Mouse (Mus musculus): ENCODE data around the gene Grid2. TPM values are rescaled to one million over a fixed set of nuclear protein-coding genes. Genes with fewer than 3 reads are reported as not detected.

The Grid2 gene
- polyA plus RNA-seq, 1 experiment from 2014 or later: 13.4 TPM

DNA sequence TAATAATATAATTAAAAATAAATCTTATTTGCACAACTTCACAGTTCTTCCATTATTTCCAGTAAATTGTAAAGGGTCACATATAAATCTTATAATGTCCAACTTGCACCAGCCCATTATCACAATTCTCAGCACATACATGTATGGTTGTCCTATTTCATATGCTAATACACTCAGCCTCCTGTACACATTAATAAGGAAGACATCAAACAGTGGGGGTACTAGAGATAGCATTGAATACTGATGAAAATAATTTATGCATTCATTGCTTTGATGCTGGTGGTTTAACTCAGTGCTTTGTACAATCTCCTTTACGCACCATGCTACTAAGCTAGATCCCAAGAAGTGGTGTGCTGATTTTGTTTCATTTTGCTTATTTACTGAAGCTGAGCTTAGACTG is 446.0 kb downstream of the Grid2 start:
- Histone ChIP-seq H3K36me3 (no peaks in the 10 kb centered on the region), H3K27ac (no peak overlapping the region), H3K4me3 (no peak overlapping the region), H3K9ac (no peak overlapping the region), H3K4me1 (replicated peaks) (no peaks in the 10 kb centered on the region), H3K4me2 (no peak overlapping the region), H3K27me3 (no peaks in the 10 kb centered on the region), H3K9me3 (no peaks in the 10 kb centered on the region)
- 67% methylated on average over 1 of the region's 1 CpGs for WGBS
- no peak for ATAC-seq (ENCODE audit: low FRiP score)

DNA sequence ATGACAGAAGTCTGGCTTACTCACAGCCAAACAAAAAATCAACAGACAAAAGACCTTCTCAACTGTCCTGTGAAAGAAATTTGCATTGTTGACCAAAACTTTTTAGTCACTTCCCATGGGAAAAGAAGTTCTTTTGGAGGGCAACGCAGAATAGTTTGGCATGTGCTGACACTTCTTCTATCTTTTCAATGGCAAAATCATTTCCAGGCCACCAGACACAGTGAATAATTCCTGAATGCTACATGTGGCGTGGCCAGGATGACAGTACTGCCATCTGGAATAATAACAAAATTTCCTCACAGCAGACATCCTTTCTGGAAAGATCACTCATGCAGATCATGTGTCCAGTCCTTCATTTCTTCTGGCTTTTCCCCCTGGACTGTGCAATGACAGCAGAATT is 478.1 kb downstream of the Grid2 start:
- no peak for ATAC-seq (ENCODE audit: low FRiP score)
- WGBS: 19% methylated on average over 2 of the region's 2 CpGs
- Histone ChIP-seq H3K9me3 (no peaks in the 10 kb centered on the region), H3K4me3 (no peak overlapping the region), H3K4me1 (replicated peaks) (peaks cover 4% of the 10 kb centered on the region; the same call in 1 of the 2 replicates), H3K27ac (no peak overlapping the region), H3K4me2 (no peak overlapping the region), H3K27me3 (no peaks in the 10 kb centered on the region), H3K36me3 (no peaks in the 10 kb centered on the region), H3K9ac (no peak overlapping the region)

DNA sequence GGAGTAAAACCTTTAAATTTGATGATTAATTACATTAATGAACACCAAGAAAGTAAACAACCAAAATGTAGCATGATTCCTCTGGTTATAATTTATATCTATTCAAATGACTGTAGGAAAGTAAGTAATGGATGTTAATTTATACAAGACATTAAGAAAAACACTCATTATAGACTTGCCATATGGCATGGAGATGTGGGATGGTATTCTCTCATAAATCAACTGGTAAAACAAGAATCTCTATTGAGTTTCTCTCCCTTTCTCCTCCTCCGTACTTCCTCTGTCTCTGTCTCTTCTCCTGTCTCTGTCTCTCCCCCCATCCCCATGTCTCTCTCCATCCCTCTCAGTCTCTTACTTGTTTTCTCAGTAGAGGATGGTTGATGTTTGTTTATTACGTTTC is 506.9 kb downstream of the Grid2 start:
- H3K4me2 ChIP-seq: no peak overlapping the region
- ATAC-seq (ENCODE audit: low FRiP score): no peak
- H3K27me3 ChIP-seq: no peaks in the 10 kb centered on the region
- H3K4me3 ChIP-seq: no peak overlapping the region
- WGBS: 78% methylated on average over 2 of the region's 2 CpGs
- 0 out of 2 replicates have a peak, but pooled peaks cover 7% of the 10 kb centered on the region for H3K9me3 ChIP-seq
- H3K27ac ChIP-seq: no peak overlapping the region
- H3K36me3 ChIP-seq: no peaks in the 10 kb centered on the region
- no peaks in the 10 kb centered on the region for H3K4me1 ChIP-seq (replicated peaks)
- no peak overlapping the region for H3K9ac ChIP-seq

DNA sequence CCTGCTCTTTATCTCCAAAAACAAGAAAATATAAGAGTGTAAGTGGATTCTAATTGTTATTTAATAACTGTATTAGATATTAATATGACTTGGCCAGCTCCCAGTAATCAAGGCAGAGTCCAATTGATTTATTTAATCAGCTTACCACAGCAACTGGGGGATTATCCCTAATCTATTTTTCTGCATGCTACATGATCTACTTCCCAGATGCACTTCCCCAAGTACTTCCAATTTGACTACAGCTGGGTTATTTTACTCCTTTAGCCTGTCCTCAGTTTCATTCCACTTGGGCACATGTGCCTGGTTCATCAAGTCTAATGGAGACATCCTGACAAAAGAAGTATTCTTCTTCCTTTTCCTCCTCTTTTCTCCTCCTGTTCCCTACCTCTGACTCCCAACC is 539.0 kb downstream of the Grid2 start:
- Histone ChIP-seq H3K27ac (no peak overlapping the region), H3K9me3 (no peaks in the 10 kb centered on the region), H3K4me3 (no peak overlapping the region), H3K9ac (no peak overlapping the region), H3K27me3 (no peaks in the 10 kb centered on the region), H3K4me1 (replicated peaks) (no peaks in the 10 kb centered on the region), H3K4me2 (no peak overlapping the region), H3K36me3 (no peaks in the 10 kb centered on the region)
- ATAC-seq (ENCODE audit: low FRiP score): no peak

DNA sequence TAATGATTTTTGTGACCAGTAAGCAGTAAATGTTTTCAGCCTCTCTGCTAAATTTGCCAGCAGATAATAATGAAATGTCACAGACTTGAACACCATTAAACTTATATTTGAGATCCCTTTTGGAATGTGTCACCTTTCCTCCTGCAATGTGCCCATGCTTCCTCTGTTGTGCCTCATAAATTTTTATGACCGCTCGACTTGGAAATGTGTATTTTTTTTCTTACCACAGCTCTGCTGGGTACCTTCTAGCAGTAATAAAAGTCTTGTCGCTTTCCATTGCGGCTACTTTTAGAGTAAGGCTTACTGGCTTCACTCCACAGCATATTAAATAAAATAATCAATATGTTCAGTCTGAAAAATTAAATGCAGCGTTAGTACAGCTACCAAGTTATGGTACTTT is 564.6 kb downstream of the Grid2 start:
- no peak overlapping the region for H3K4me2 ChIP-seq
- WGBS: 69% methylated on average over 5 of the region's 5 CpGs
- no peak overlapping the region for H3K27ac ChIP-seq
- no peak overlapping the region for H3K4me3 ChIP-seq
- no peak for ATAC-seq (ENCODE audit: low FRiP score)
- no peaks in the 10 kb centered on the region for H3K27me3 ChIP-seq
- H3K4me1 ChIP-seq (replicated peaks): no peaks in the 10 kb centered on the region
- H3K9ac ChIP-seq: no peak overlapping the region
- H3K9me3 ChIP-seq: no peaks in the 10 kb centered on the region
- no peaks in the 10 kb centered on the region for H3K36me3 ChIP-seq

DNA sequence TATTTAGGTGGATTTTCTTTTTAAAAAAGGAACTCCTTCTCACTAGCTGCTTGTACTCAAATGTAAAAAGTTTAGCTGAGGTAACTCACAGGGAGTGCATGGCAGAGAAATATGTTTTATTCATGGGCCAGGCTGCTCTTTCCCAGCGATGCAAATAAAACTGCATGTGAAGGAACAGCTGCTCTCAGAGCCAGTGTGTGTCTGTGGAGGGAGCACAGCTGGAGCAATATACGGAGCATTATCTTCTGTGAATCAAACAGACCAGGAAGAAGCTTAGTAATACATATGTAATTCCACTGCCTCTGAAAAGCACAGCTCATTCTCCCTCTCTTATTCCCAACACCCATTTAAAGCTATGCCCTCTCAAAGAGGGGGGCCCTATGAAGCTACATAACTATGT is 607.0 kb downstream of the Grid2 start:
- no peak overlapping the region for H3K4me2 ChIP-seq
- H3K9me3 ChIP-seq: no peaks in the 10 kb centered on the region
- H3K4me3 ChIP-seq: no peak overlapping the region
- no peaks in the 10 kb centered on the region for H3K27me3 ChIP-seq
- H3K4me1 ChIP-seq (replicated peaks): peaks cover 10% of the 10 kb centered on the region; the same call in 1 of the 2 replicates
- ATAC-seq (ENCODE audit: low FRiP score): peak; percentile 87
- no peak overlapping the region for H3K9ac ChIP-seq
- no peak overlapping the region for H3K27ac ChIP-seq
- no peaks in the 10 kb centered on the region for H3K36me3 ChIP-seq
- 5% methylated on average over 2 of the region's 2 CpGs for WGBS

DNA sequence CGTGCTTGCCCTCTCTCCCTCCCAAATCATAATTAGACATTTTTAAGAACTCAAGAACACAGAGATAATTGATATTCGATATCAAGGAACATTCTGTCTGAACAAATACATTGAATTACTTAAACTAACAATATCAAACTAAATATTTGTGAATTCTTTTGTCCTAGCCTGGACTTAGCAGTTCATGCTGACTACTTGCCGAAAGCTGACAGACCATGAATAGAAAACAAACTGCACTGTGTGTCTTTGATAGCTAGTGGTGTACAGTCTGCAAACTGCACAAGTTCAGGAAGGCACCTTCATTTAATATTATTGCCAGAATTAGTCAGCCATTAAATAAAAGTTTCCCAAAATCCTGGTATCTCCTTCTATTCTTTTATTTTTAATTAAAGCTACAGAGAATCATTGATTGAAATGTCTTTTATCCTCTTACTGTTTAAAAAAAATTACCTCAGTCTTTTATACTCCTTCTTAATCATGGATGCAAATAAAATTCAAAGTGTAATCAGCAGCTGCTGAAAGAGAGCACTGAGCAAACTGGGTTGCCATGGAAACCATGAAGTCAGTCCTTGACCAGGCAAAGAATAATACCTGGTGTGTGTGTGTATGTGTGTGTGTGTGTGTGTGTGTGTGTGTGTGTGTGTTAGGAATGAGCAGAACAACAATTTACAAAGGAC is 621.5 kb downstream of the Grid2 start:
- Histone ChIP-seq H3K9ac (no peak overlapping the region), H3K9me3 (no peaks in the 10 kb centered on the region), H3K27me3 (no peaks in the 10 kb centered on the region), H3K4me3 (no peak overlapping the region), H3K36me3 (no peaks in the 10 kb centered on the region), H3K4me2 (no peak overlapping the region), H3K4me1 (replicated peaks) (peaks cover 14% of the 10 kb centered on the region), H3K27ac (peak overlapping the region; percentile 67)
- peak; percentile 91 for ATAC-seq (ENCODE audit: low FRiP score)
- 47% methylated on average over 3 of the region's 3 CpGs for WGBS

DNA sequence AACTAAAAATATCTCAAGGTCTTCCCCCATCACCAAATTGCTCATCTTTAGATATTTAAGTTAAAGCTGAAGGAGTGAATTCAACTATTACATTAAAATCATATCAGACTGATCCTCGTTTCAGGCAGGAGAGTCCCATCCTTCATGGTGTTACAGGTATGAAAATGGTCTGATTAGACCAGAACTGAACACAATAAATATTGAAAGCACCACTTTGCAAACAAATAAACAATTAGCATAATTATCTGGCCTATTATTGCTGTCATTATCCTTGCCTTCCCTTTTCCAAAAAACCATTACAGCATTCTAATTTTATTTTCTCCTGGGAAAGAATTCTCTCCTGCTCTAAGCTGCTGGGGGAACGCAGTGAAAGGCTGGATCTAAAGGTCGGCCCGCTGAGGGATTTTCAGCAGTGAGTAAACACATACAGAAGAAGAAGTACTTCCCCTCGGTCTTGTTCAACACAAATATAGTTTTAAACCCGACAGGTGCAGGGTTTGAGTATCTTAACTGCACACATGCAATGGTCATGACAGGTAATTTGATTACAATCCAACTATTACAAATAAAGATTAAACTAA is 622.2 kb downstream of the Grid2 start:
- WGBS: 36% methylated on average over 6 of the region's 6 CpGs
- Histone ChIP-seq H3K9me3 (no peaks in the 10 kb centered on the region), H3K27me3 (no peaks in the 10 kb centered on the region), H3K4me3 (no peak overlapping the region), H3K9ac (no peak overlapping the region), H3K27ac (peak overlapping the region; percentile 67), H3K4me1 (replicated peaks) (peaks cover 14% of the 10 kb centered on the region), H3K4me2 (no peak overlapping the region), H3K36me3 (no peaks in the 10 kb centered on the region)
- ATAC-seq (ENCODE audit: low FRiP score): no peak

DNA sequence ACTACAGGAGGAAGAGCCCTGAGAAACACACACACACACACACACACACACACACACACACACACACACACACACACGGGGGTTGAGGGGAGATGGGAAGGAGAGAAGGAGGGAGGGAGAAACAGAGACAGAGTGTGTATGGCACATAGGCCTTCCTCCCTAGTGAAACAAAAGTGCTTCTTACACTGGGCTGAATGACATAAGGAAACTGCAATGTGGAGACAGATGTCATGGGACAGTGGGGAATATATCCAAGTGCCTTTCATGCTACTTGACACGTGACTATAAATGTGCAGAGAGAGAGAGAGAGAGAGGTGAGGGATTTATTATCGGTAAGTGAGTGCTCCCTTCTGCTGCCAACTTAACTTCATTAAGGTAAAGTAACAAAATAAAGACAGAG is 639.0 kb downstream of the Grid2 start:
- Histone ChIP-seq H3K4me3 (no peak overlapping the region), H3K27me3 (no peaks in the 10 kb centered on the region), H3K27ac (no peak overlapping the region), H3K36me3 (no peaks in the 10 kb centered on the region), H3K4me2 (no peak overlapping the region), H3K9me3 (no peaks in the 10 kb centered on the region), H3K4me1 (replicated peaks) (no peaks in the 10 kb centered on the region), H3K9ac (no peak overlapping the region)
- ATAC-seq (ENCODE audit: low FRiP score): no peak
- 42% methylated on average over 3 of the region's 3 CpGs for WGBS

DNA sequence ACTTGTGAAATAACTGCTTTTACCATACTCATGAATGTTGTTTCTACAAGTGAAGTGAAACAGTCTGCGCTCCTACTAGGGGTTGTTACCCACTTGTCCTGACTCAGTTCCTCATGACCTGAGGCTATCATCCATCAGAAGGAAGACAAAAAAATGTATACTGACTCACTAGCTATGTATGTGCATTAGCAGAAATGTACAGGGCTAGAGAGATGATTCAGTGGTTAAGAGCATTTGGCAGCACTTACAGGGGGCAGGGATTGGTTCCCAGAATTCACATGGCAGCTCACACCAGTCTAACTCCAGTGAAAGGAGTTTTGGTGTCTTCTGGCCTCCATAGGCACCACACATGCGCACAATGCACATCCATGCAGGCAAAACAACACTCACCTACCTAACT is 642.5 kb downstream of the Grid2 start:
- no peaks in the 10 kb centered on the region for H3K36me3 ChIP-seq
- no peak for ATAC-seq (ENCODE audit: low FRiP score)
- H3K9me3 ChIP-seq: no peaks in the 10 kb centered on the region
- H3K4me3 ChIP-seq: no peak overlapping the region
- H3K27ac ChIP-seq: no peak overlapping the region
- 95% methylated on average over 2 of the region's 2 CpGs for WGBS
- H3K27me3 ChIP-seq: no peaks in the 10 kb centered on the region
- H3K4me2 ChIP-seq: no peak overlapping the region
- H3K9ac ChIP-seq: no peak overlapping the region
- H3K4me1 ChIP-seq (replicated peaks): no peaks in the 10 kb centered on the region

DNA sequence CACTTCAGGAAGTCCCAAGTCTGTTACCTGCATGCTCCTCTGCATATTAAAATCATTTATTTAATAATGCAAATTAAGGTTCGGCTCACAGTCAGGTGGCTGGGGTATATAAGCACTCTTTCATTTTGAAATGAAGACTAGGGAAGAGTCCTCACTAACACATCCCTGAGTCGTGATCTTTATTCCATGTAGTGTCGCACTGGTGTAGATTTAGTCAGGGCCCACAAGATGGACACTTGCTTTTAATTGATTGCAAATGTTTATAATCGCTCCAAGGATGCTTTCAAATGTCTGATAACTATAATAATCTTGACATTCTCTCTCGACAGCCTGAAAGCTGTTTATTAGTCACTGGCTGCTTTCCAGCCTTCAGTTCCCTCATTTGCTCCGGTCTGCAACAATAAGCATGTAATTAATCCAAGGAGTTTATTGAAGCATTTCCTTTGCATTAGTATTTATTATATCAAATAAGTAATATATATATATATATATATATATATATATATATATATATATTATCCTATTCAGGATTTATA is 661.4 kb downstream of the Grid2 start:
- no peaks in the 10 kb centered on the region for H3K27me3 ChIP-seq
- 49% methylated on average over 6 of the region's 6 CpGs for WGBS
- H3K9ac ChIP-seq: no peak overlapping the region
- no peak for ATAC-seq (ENCODE audit: low FRiP score)
- H3K9me3 ChIP-seq: no peaks in the 10 kb centered on the region
- H3K4me2 ChIP-seq: no peak overlapping the region
- H3K36me3 ChIP-seq: no peaks in the 10 kb centered on the region
- no peak overlapping the region for H3K27ac ChIP-seq
- H3K4me3 ChIP-seq: no peak overlapping the region
- H3K4me1 ChIP-seq (replicated peaks): no peaks in the 10 kb centered on the region

DNA sequence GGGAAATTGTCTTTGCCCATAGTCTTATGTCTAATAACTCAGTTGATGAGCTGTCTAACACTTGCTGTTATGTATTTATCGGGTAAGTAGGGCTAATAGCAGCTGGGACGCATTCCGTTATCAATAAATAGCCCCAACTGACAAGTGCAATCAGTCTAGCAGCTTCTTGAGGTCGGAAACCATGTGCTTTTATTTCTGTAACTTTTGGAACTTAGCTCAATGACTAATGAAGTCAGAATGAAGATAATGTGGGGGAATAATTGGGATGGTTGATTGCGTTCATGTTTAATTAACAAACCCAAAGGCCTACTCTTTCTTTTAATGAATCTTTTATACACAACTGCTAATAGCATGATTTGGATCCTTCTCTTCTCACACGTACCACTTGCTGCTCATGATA is 666.3 kb downstream of the Grid2 start:
- no peak overlapping the region for H3K4me3 ChIP-seq
- no peak overlapping the region for H3K27ac ChIP-seq
- H3K9ac ChIP-seq: no peak overlapping the region
- no peaks in the 10 kb centered on the region for H3K4me1 ChIP-seq (replicated peaks)
- no peak for ATAC-seq (ENCODE audit: low FRiP score)
- H3K4me2 ChIP-seq: no peak overlapping the region
- H3K27me3 ChIP-seq: no peaks in the 10 kb centered on the region
- H3K9me3 ChIP-seq: no peaks in the 10 kb centered on the region
- no peaks in the 10 kb centered on the region for H3K36me3 ChIP-seq
- 87% methylated on average over 6 of the region's 6 CpGs for WGBS

DNA sequence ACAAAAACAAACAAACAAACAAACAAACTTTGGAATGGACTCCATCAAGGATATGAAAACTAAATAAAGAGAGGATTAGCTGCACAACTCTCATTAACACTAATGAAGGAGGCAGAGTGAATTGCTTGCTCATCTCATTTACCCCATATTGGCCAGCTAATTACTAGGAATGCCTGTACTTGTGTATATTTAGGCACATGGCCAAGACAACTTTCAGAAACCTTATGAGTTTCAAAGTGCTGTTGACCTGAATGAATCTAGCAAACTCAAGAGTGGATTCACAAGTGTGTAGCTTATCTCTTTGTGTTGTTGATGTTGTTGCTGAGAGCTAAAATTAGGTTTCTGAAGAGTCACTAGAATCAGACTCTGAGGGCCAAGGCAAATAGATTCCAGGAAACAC is 675.5 kb downstream of the Grid2 start:
- H3K4me3 ChIP-seq: no peak overlapping the region
- ATAC-seq (ENCODE audit: low FRiP score): no peak
- H3K27ac ChIP-seq: no peak overlapping the region
- no peaks in the 10 kb centered on the region for H3K27me3 ChIP-seq
- no peak overlapping the region for H3K4me2 ChIP-seq
- H3K9me3 ChIP-seq: no peaks in the 10 kb centered on the region
- H3K36me3 ChIP-seq: no peaks in the 10 kb centered on the region
- no peaks in the 10 kb centered on the region for H3K4me1 ChIP-seq (replicated peaks)
- no peak overlapping the region for H3K9ac ChIP-seq
